Mouse (Mus musculus) spleen, postnatal 36 days (tissue): ENCODE measurements around the gene Hoxb4.

Experiments used
- DNase-seq, 2 experiments: peaks; one replicate each; pipeline ENCODE4 v3.0.0; 2022; ENCODE audit warnings: low spot score in 2 of 2, mixed read lengths in 1 of 2

Hoxb4 gene

GRCm38 (mm10) chr11:96349491-96350340 lies 31.6 kb downstream of the Hoxb4 start:
- no peak for DNase-seq

- no peak for DNase-seq
These were observed 32.2 kb downstream of the Hoxb4 start, which contains the start of gene Hoxb2 for GRCm38 (mm10) chr11:96350341-96350624. Gene Hoxb2 (plus strand): TSS chr11:96350525.

GRCm38 (mm10) chr11:96350791-96351190 lies 32.7 kb downstream of the Hoxb4 start:
- DNase-seq, result no peak

GRCm38 (mm10) chr11:96351312-96351711 lies 33.2 kb downstream of the Hoxb4 start:
- DNase-seq, result no peak

- DNase-seq, result no peak
These were observed 33.8 kb downstream of the Hoxb4 start for GRCm38 (mm10) chr11:96351831-96352230.

- no peak for DNase-seq
These were observed 34.8 kb downstream of the Hoxb4 start for GRCm38 (mm10) chr11:96352691-96353521.

- DNase-seq, result no peak
These were observed 35.4 kb downstream of the Hoxb4 start for GRCm38 (mm10) chr11:96353522-96353841.

GRCm38 (mm10) chr11:96353939-96354338 lies 35.9 kb downstream of the Hoxb4 start:
- no peak for DNase-seq

GRCm38 (mm10) chr11:96354376-96354775 lies 36.3 kb downstream of the Hoxb4 start:
- no peak for DNase-seq

- DNase-seq, result no peak
These were observed 36.8 kb downstream of the Hoxb4 start for GRCm38 (mm10) chr11:96354801-96355311.

- DNase-seq, result no peak
These were observed 45.7 kb downstream of the Hoxb4 start for GRCm38 (mm10) chr11:96363807-96364206.

- no peak for DNase-seq
These were observed 47.5 kb downstream of the Hoxb4 start, which contains the start of gene Hoxb1 for GRCm38 (mm10) chr11:96365441-96366091. Gene Hoxb1 (plus strand): TSS chr11:96365752.

- no peak for DNase-seq
These were observed 48.3 kb downstream of the Hoxb4 start for GRCm38 (mm10) chr11:96366092-96367041.

- no peak for DNase-seq
These were observed 49.1 kb downstream of the Hoxb4 start for GRCm38 (mm10) chr11:96367141-96367540.

- DNase-seq, result no peak
These were observed 50.6 kb downstream of the Hoxb4 start for GRCm38 (mm10) chr11:96368686-96369085.

GRCm38 (mm10) chr11:96369140-96369539 lies 51.1 kb downstream of the Hoxb4 start:
- DNase-seq, result no peak
